ENCODE assay signal across 9 mouse cellular contexts in the genomic region with DNA sequence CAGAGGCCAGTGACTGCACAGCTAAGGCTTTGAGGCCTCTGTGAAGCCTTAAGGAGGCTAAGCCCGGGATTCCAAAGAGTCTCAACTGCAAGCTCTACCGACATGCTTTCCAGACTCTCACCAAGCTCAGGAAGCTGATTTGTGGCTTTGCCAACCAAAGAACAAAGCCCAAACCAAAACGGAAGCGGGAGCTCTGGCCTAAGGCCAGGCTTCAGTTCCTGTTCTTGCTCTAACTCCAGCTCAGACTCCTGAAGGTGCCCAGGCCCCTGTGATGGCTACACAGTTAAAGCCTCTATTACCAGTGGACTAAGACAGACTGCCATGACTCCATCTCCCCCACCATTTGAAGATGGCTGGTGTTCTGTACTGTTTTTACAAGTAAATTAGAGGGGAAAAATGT. TPM values are rescaled to one million over a fixed set of nuclear protein-coding genes. Genes with fewer than 3 reads are reported as not detected.
DNase-seq lines count a peak whose midpoint lies in the region; ATAC-seq lines count a peak whose summit lies in the region.
"Had no signal": no experiment of that assay in that cellular context is flagged by ENCODE, and none has a peak within 500 bp of the region (broad histone marks: within the 10 kb centered on the region; RNA-seq: fewer than 3 reads in every experiment).

No protein-coding gene starts in this region.

- H3K4me2 ChIP-seq in heart, embryonic 11.5 days: no peak overlapping the region
- H3K4me2 ChIP-seq in forebrain, embryonic 13.5 days: no peak overlapping the region
- H3K4me2 ChIP-seq: embryonic facial prominence, embryonic 12.5 days had no signal

- H3K4me3 ChIP-seq in heart, embryonic 11.5 days (ENCODE audit: low read depth, low read length): no peak overlapping the region
- no peak overlapping the region for H3K4me3 ChIP-seq in forebrain, embryonic 13.5 days
- H3K4me3 ChIP-seq: embryonic facial prominence, embryonic 12.5 days had no signal

- H3K36me3 ChIP-seq in heart, embryonic 11.5 days (ENCODE audit: control insufficient read depth, insufficient read depth, low read length): no peaks in the 10 kb centered on the region
- no peaks in the 10 kb centered on the region for H3K36me3 ChIP-seq in forebrain, embryonic 13.5 days (ENCODE audit: poor library complexity, severe bottlenecking)
- H3K36me3 ChIP-seq: embryonic facial prominence, embryonic 12.5 days had no signal

- no peaks in the 10 kb centered on the region for H3K4me1 ChIP-seq in heart, embryonic 11.5 days (ENCODE audit: control insufficient read depth, insufficient read depth, low read length)
- H3K4me1 ChIP-seq in forebrain, embryonic 13.5 days: no peaks in the 10 kb centered on the region
- H3K4me1 ChIP-seq: embryonic facial prominence, embryonic 12.5 days had no signal

- no peak for ATAC-seq in heart, embryonic 11.5 days (replicated peaks; ENCODE audit: insufficient number of reproducible peaks, low FRiP score, low TSS enrichment)
- ATAC-seq in activated CD4-positive, CD25-positive, alpha-beta regulatory T cell, adult 4 months: no peak
- ATAC-seq in forebrain, embryonic 13.5 days: no peak

- no peak overlapping the region for H3K9ac ChIP-seq in heart, embryonic 11.5 days (ENCODE audit: low read depth, low read length)
- no peak overlapping the region for H3K9ac ChIP-seq in forebrain, embryonic 13.5 days
- H3K9ac ChIP-seq: embryonic facial prominence, embryonic 12.5 days had no signal

- 53% methylated on average over 4 of the region's 4 CpGs for WGBS in heart, embryonic 11.5 days (ENCODE audit: insufficient replicate concordance)
- WGBS in forebrain, embryonic 13.5 days: 48% methylated on average over 4 of the region's 4 CpGs

- no peaks in the 10 kb centered on the region for H3K9me3 ChIP-seq in heart, embryonic 11.5 days (replicated peaks; ENCODE audit: control insufficient read depth, low read length)
- H3K9me3 ChIP-seq in forebrain, embryonic 13.5 days (replicated peaks): no peaks in the 10 kb centered on the region
- H3K9me3 ChIP-seq: embryonic facial prominence, embryonic 12.5 days had no signal

- peak overlapping the region; percentile 51; the same call in 1 of the 2 replicates for H3K27ac ChIP-seq in heart, embryonic 11.5 days (ENCODE audit: low read depth, low read length)
- H3K27ac ChIP-seq in forebrain, embryonic 13.5 days: no peak overlapping the region
- H3K27ac ChIP-seq: embryonic facial prominence, embryonic 12.5 days had no signal

- H3K27me3 ChIP-seq in heart, embryonic 11.5 days (ENCODE audit: control insufficient read depth, insufficient read depth, low read length): no peaks in the 10 kb centered on the region
- peaks cover 6% of the 10 kb centered on the region; the same call in 1 of the 2 replicates for H3K27me3 ChIP-seq in forebrain, embryonic 13.5 days
- H3K27me3 ChIP-seq: embryonic facial prominence, embryonic 12.5 days had no signal

- peak; percentile 56 for DNase-seq in layer of hippocampus, adult 9-11 months
- DNase-seq in layer of hippocampus, postnatal 25 days (ENCODE audit: extremely low spot score in 1 of 2, low spot score in 1 of 2): no peak
- DNase-seq in adrenal gland, adult (ENCODE audit: inconsistent age in 2 of 2, low spot score in 1 of 2): peak; percentile 55 to 78
- DNase-seq in kidney, postnatal 4 days: peak; percentile 59 to 72
- peak; percentile 7 for DNase-seq in right cerebral cortex, postnatal 4 days

RNA-seq across cellular contexts. Expression of a gene that starts 19.2 kb away (rescaled TPM):
- 100 to 1,000 TPM; 166 to 175 TPM for total RNA-seq in layer of hippocampus, postnatal 25 days (2021)
- 234 and 256 TPM in 2 replicates for polyA plus RNA-seq in heart, embryonic 11.5 days (2014; fragmentation: Nextera tagmentation; extraction: Ambion mirVana)
- 100 to 1,000 TPM; 100 to 113 TPM for polyA plus RNA-seq in activated CD4-positive, CD25-positive, alpha-beta regulatory T cell, adult 4 months (2017; shearing (Covaris generic))
- polyA plus RNA-seq in forebrain, embryonic 13.5 days (2015; fragmentation: Nextera tagmentation; extraction: Ambion mirVana): 212 and 246 TPM in 2 replicates

RNA-seq across cellular contexts. Expression of a gene that starts 20.0 kb away (rescaled TPM):
- total RNA-seq in layer of hippocampus, postnatal 25 days (2021): 100 to 1,000 TPM; 327 to 360 TPM
- polyA plus RNA-seq in heart, embryonic 11.5 days (2014; fragmentation: Nextera tagmentation; extraction: Ambion mirVana): 227 and 245 TPM in 2 replicates
- 100 to 1,000 TPM; 294 to 336 TPM for polyA plus RNA-seq in activated CD4-positive, CD25-positive, alpha-beta regulatory T cell, adult 4 months (2017; shearing (Covaris generic))
- 233 and 248 TPM in 2 replicates for polyA plus RNA-seq in forebrain, embryonic 13.5 days (2015; fragmentation: Nextera tagmentation; extraction: Ambion mirVana)

Comparison
In these comparisons a context has a peak if more than half of its experiments do, and no peak if none do; other contexts are left out.
1. DNase-seq: peak in layer of hippocampus, adult 9-11 months (single experiment), adrenal gland, adult (2 of 2), kidney, postnatal 4 days (2 of 2) and right cerebral cortex, postnatal 4 days (single experiment); none in layer of hippocampus, postnatal 25 days (0 of 2).